ENCODE assay signal across 7 mouse cellular contexts in the genomic region with DNA sequence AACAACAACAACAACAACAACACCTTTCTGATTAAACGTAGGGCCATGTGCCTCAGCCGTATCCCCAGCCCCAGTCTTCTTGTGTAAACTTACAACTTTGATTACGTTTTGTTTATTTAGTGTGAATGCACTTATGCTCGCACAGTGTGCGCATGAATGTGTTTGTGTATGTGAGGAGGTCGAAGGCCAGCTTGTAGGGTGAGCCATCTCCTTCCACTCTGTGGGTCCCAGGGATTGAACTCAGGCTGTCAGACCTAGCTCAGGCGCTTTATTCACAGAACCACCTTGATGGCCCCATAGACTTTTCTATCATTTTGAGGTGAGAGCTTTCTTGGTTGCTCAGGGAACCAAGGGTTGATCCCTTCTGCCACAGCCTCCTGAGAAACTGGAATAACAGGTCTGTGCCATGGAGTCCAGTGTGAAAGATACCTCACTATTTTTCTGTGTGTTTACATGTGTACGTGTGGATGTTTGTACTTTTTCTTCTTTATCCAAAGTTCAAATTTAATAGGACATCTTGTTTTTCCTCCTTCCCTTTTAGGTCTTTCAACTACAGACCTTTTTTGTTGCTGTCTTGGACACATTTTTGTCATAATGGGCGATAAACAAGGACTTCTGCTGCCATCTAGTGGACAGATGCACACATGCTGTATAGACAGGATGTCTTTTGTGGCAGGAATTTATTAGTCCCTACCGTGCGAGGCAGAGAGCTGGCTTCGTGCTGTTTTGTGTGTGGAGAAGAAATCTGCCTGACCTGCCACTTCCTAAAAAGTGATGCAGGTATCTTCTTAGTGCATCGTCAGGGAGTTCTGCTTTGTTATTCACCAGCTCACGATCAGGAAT. TPM values are rescaled to one million over a fixed set of nuclear protein-coding genes. Genes with fewer than 3 reads are reported as not detected.
A peak's percentile ranks its signal among the peaks of the same experiment; 100 is the strongest.
DNase-seq lines count a peak whose midpoint lies in the region; ATAC-seq and TF ChIP-seq lines count a peak whose summit lies in the region.

No protein-coding gene starts in this region.

- peak; percentile 63 for TF ChIP-seq CTCF in Patski (IDR thresholded peaks at IDR 0.05)

- H3K9ac ChIP-seq in forebrain, embryonic 15.5 days (replicated peaks): 0 out of 2 replicates have a peak overlapping the region, but pooled peaks have one; percentile 1
- H3K9ac ChIP-seq in hindbrain, embryonic 14.5 days: no peak overlapping the region

- POLR2A ChIA-PET in Patski (lab: Charles Lee): no interaction called here

- CTCF ChIA-PET in Patski (lab: Charles Lee): interaction anchor here (0.7 to 2.7 kb wide), 9 partner anchors 9 to 71 kb away, joined by 3 to 21 read pairs (median 4); partner anchors contain the start of gene Khnyn

- ATAC-seq in Patski: peak; percentile 69
- ATAC-seq in forebrain, embryonic 15.5 days (replicated peaks): peak; percentile 85
- peak; percentile 89 for ATAC-seq in hindbrain, embryonic 14.5 days (ENCODE audit: low FRiP score)

- no peaks in the 10 kb centered on the region for H3K9me3 ChIP-seq in forebrain, embryonic 15.5 days
- no peaks in the 10 kb centered on the region; the same call in 1 of the 2 replicates for H3K9me3 ChIP-seq in hindbrain, embryonic 14.5 days (ENCODE audit: control insufficient read depth, low read length)
- H3K9me3 ChIP-seq in megakaryocyte, embryonic 14.5 days: no peaks in the 10 kb centered on the region

- peaks cover 17% of the 10 kb centered on the region for H3K27me3 ChIP-seq in Patski
- no peaks in the 10 kb centered on the region for H3K27me3 ChIP-seq in forebrain, embryonic 15.5 days
- H3K27me3 ChIP-seq in hindbrain, embryonic 14.5 days (ENCODE audit: control insufficient read depth, insufficient read depth, low read length): no peaks in the 10 kb centered on the region
- H3K27me3 ChIP-seq in megakaryocyte, embryonic 14.5 days (replicated peaks): no peaks in the 10 kb centered on the region

- WGBS in forebrain, embryonic 15.5 days: 40% methylated on average over 14 of the region's 14 CpGs
- 41% methylated on average over 14 of the region's 14 CpGs for WGBS in hindbrain, embryonic 14.5 days

- no peak for DNase-seq in Patski (ENCODE audit: low read depth, low spot score)
- peak; percentile 70 for DNase-seq in cerebellum, adult 11-12 months
- DNase-seq in hindbrain, embryonic 14.5 days (ENCODE audit: low spot score): peak; percentile 95
- DNase-seq in layer of hippocampus, postnatal 10 days (ENCODE audit: low spot score in 2 of 2): peak; percentile 76 to 80
- DNase-seq in right cerebral cortex, postnatal 14 days: peak; percentile 73

- H3K36me3 ChIP-seq in forebrain, embryonic 15.5 days: no peaks in the 10 kb centered on the region
- H3K36me3 ChIP-seq in hindbrain, embryonic 14.5 days (replicated peaks; ENCODE audit: control insufficient read depth, insufficient read depth): no peaks in the 10 kb centered on the region
- H3K36me3 ChIP-seq in megakaryocyte, embryonic 14.5 days (replicated peaks; ENCODE audit: low read length): no peaks in the 10 kb centered on the region

- no peak overlapping the region for H3K27ac ChIP-seq in forebrain, embryonic 15.5 days (replicated peaks)
- H3K27ac ChIP-seq in hindbrain, embryonic 14.5 days: no peak overlapping the region

- H3K4me2 ChIP-seq in forebrain, embryonic 15.5 days (replicated peaks): peak overlapping the region; percentile 12; the same call in 1 of the 2 replicates
- peak overlapping the region; percentile 19 for H3K4me2 ChIP-seq in hindbrain, embryonic 14.5 days (replicated peaks)

- H3K4me1 ChIP-seq in forebrain, embryonic 15.5 days: no peaks in the 10 kb centered on the region
- no peaks in the 10 kb centered on the region for H3K4me1 ChIP-seq in hindbrain, embryonic 14.5 days (replicated peaks; ENCODE audit: control insufficient read depth, insufficient read depth, low read length)
- H3K4me1 ChIP-seq in megakaryocyte, embryonic 14.5 days: peaks cover 28% of the 10 kb centered on the region

- in situ Hi-C loops in Patski (cut with MboI; ENCODE audit: low pct_unique_long_range_greater_than_20kb): no loop called here

- no peak overlapping the region for H3K4me3 ChIP-seq in forebrain, embryonic 15.5 days
- H3K4me3 ChIP-seq in hindbrain, embryonic 14.5 days (replicated peaks; ENCODE audit: low read length): no peak overlapping the region
- H3K4me3 ChIP-seq in megakaryocyte, embryonic 14.5 days (replicated peaks): peak overlapping the region; percentile 67

RNA-seq across cellular contexts. Expression of gene Sdr39u1, which starts 18.4 kb away (rescaled TPM):
- 42.4 TPM for polyA plus RNA-seq in Patski (2021)
- polyA plus RNA-seq in forebrain, embryonic 15.5 days (2015; fragmentation: Nextera tagmentation; extraction: Ambion mirVana): 106 and 112 TPM in 2 replicates
- polyA plus RNA-seq in hindbrain, embryonic 14.5 days (2014; fragmentation: Nextera tagmentation; extraction: Ambion mirVana): 131 and 138 TPM in 2 replicates
- 10 to 100 TPM; 80.5 to 87.8 TPM for total RNA-seq in layer of hippocampus, postnatal 10 days (2021)
- 6.6 TPM in 1 of 2 replicates, not detected in the other for polyA plus RNA-seq in megakaryocyte, embryonic 14.5 days (2012; ENCODE audit: insufficient read depth, low replicate concordance)

RNA-seq across cellular contexts. Expression of gene Cma1, which starts 26.0 kb away (rescaled TPM):
- polyA plus RNA-seq in Patski (2021): not detected
- not detected in 2 replicates for polyA plus RNA-seq in forebrain, embryonic 15.5 days (2015; fragmentation: Nextera tagmentation; extraction: Ambion mirVana)
- 0.60 TPM in 1 of 2 replicates, not detected in the other for polyA plus RNA-seq in hindbrain, embryonic 14.5 days (2014; fragmentation: Nextera tagmentation; extraction: Ambion mirVana)
- total RNA-seq in layer of hippocampus, postnatal 10 days (2021): under 1 TPM in 1 of 2 experiments, not detected in 1; 0.34 TPM
- polyA plus RNA-seq in megakaryocyte, embryonic 14.5 days (2012; ENCODE audit: insufficient read depth, low replicate concordance): 0.87 TPM in 1 of 2 replicates, not detected in the other

RNA-seq across cellular contexts. Expression of gene Cma2, which starts 32.3 kb away (rescaled TPM):
- polyA plus RNA-seq in Patski (2021): not detected
- not detected in 2 replicates for polyA plus RNA-seq in forebrain, embryonic 15.5 days (2015; fragmentation: Nextera tagmentation; extraction: Ambion mirVana)
- polyA plus RNA-seq in hindbrain, embryonic 14.5 days (2014; fragmentation: Nextera tagmentation; extraction: Ambion mirVana): not detected in 2 replicates
- not detected for total RNA-seq in layer of hippocampus, postnatal 10 days (2021)
- not detected in 2 replicates for polyA plus RNA-seq in megakaryocyte, embryonic 14.5 days (2012; ENCODE audit: insufficient read depth, low replicate concordance)

RNA-seq across cellular contexts. Expression of gene Khnyn, which starts 33.7 kb away (rescaled TPM):
- 16.2 TPM for polyA plus RNA-seq in Patski (2021)
- polyA plus RNA-seq in forebrain, embryonic 15.5 days (2015; fragmentation: Nextera tagmentation; extraction: Ambion mirVana): 10.1 and 10.4 TPM in 2 replicates
- polyA plus RNA-seq in hindbrain, embryonic 14.5 days (2014; fragmentation: Nextera tagmentation; extraction: Ambion mirVana): 6.6 and 7.0 TPM in 2 replicates
- total RNA-seq in layer of hippocampus, postnatal 10 days (2021): 10 to 100 TPM; 11.8 to 13.4 TPM
- polyA plus RNA-seq in megakaryocyte, embryonic 14.5 days (2012; ENCODE audit: insufficient read depth, low replicate concordance): 7.3 and 10.5 TPM in 2 replicates

RNA-seq across cellular contexts. Expression of gene Cbln3, which starts 34.3 kb away (rescaled TPM):
- 0.12 TPM for polyA plus RNA-seq in Patski (2021)
- 0.29 and 0.32 TPM in 2 replicates for polyA plus RNA-seq in forebrain, embryonic 15.5 days (2015; fragmentation: Nextera tagmentation; extraction: Ambion mirVana)
- 0.51 and 0.56 TPM in 2 replicates for polyA plus RNA-seq in hindbrain, embryonic 14.5 days (2014; fragmentation: Nextera tagmentation; extraction: Ambion mirVana)
- total RNA-seq in layer of hippocampus, postnatal 10 days (2021): 1 to 10 TPM in 1 of 2 experiments, under 1 TPM in 1; 0.62 to 1.0 TPM
- polyA plus RNA-seq in megakaryocyte, embryonic 14.5 days (2012; ENCODE audit: insufficient read depth, low replicate concordance): 1.2 TPM in 1 of 2 replicates, not detected in the other
